Mouse (Mus musculus) neural tube, postnatal 0 days (tissue): ENCODE measurements around the gene Vmn2r113. TPM values are rescaled to one million over a fixed set of nuclear protein-coding genes. Genes with fewer than 3 reads are reported as not detected.

Experiments used
- polyA plus RNA-seq: library from polyadenylated mRNA; unstranded; fragments of >200 nt; fragmentation: Nextera tagmentation; extraction: Ambion mirVana; gene quantifications from 2 replicates; pipeline ENCODE4 v1.2.1, GENCODE M21; 2015

Gene Vmn2r113
- polyA plus RNA-seq: not detected in 2 replicates

GRCm38 (mm10) chr17:22942684-22943083 lies at the start of gene Vmn2r113:
Gene Vmn2r113 (plus strand): TSS chr17:22942984.

Other genes starting within 250 kb of the Vmn2r113 start
- 17.1 and 17.2 TPM in 2 replicates for gene Zfp945, start 75.8 kb upstream of the Vmn2r113 start, polyA plus RNA-seq
- gene Vmn2r-ps130, start 118.2 kb downstream of the Vmn2r113 start, polyA plus RNA-seq: not detected in 2 replicates